Mouse (Mus musculus) lung, adult 18-20 months (tissue): Measurements from ENCODE around the gene Cyth4.

Experiments
- DNase-seq, 2 experiments: peaks; one replicate each; pipeline ENCODE4 v3.0.0; 2022; ENCODE audit warnings: mixed read lengths in 2 of 2

Gene Cyth4

GRCm38 (mm10) chr15:78587050-78587994, 9.5 kb upstream of the Cyth4 start:
- DNase-seq, result peak; percentile 74 to 79

GRCm38 (mm10) chr15:78588049-78588448, 8.8 kb upstream of the Cyth4 start:
- no peak for DNase-seq

GRCm38 (mm10) chr15:78588900-78589299, 7.9 kb upstream of the Cyth4 start:
- DNase-seq, result peak; percentile 52 to 63

GRCm38 (mm10) chr15:78589936-78590335, 6.9 kb upstream of the Cyth4 start:
- DNase-seq, result no peak

GRCm38 (mm10) chr15:78590785-78591184, 6.1 kb upstream of the Cyth4 start:
- DNase-seq, result no peak

- DNase-seq, result peak; percentile 41 to 70
Observed at GRCm38 (mm10) chr15:78591680-78592451, 5.0 kb upstream of the Cyth4 start.

GRCm38 (mm10) chr15:78592452-78592968, 4.3 kb upstream of the Cyth4 start:
- DNase-seq, result no peak

GRCm38 (mm10) chr15:78593896-78594425, 2.9 kb upstream of the Cyth4 start:
- DNase-seq, result no peak

- peak in 1 of 2 experiments; percentile 57 for DNase-seq
Observed at GRCm38 (mm10) chr15:78594831-78595230, 2.0 kb upstream of the Cyth4 start.

- DNase-seq, result no peak
Observed at GRCm38 (mm10) chr15:78595468-78595867, 1.4 kb upstream of the Cyth4 start.

GRCm38 (mm10) chr15:78596504-78596903, 343 bp upstream of the Cyth4 start:
- no peak for DNase-seq

GRCm38 (mm10) chr15:78597729-78598128, 882 bp downstream of the Cyth4 start:
- DNase-seq, result peak; percentile 41 to 42

- DNase-seq, result peak; percentile 50 to 60
Observed at GRCm38 (mm10) chr15:78599124-78599523, 2.3 kb downstream of the Cyth4 start.

- DNase-seq, result no peak
Observed at GRCm38 (mm10) chr15:78599529-78600193, 2.8 kb downstream of the Cyth4 start.

GRCm38 (mm10) chr15:78601180-78601579, 4.3 kb downstream of the Cyth4 start:
- no peak for DNase-seq

- DNase-seq, result no peak
Observed at GRCm38 (mm10) chr15:78604255-78604654, 7.4 kb downstream of the Cyth4 start.

GRCm38 (mm10) chr15:78605371-78605791, 8.5 kb downstream of the Cyth4 start:
- DNase-seq, result no peak

GRCm38 (mm10) chr15:78606059-78606458, 9.2 kb downstream of the Cyth4 start:
- no peak for DNase-seq

- DNase-seq, result peak in 1 of 2 experiments; percentile 36
Observed at GRCm38 (mm10) chr15:78607463-78607862, 10.6 kb downstream of the Cyth4 start.

GRCm38 (mm10) chr15:78610705-78611462, 14.0 kb downstream of the Cyth4 start:
- peak in 1 of 2 experiments; percentile 31 for DNase-seq

GRCm38 (mm10) chr15:78614536-78614935, 17.7 kb downstream of the Cyth4 start:
- no peak for DNase-seq

- DNase-seq, result no peak
Observed at GRCm38 (mm10) chr15:78616973-78617372, 20.1 kb downstream of the Cyth4 start.
